Mouse (Mus musculus) CD4-positive helper T cell, adult 2 months (primary cell): ENCODE measurements around the gene Pnpla2.
"Not testable (repeated sequence)": the region's sequence is repeated elsewhere in the genome, so short reads cannot be mapped to it uniquely, and the experiment has no call there.

Experiments used
- DNase-seq: peaks from one replicate; pipeline ENCODE4 v3.0.0-alpha.2; 2012; ENCODE audit warnings: low read depth, missing footprints, low spot score

Pnpla2 gene

DNA sequence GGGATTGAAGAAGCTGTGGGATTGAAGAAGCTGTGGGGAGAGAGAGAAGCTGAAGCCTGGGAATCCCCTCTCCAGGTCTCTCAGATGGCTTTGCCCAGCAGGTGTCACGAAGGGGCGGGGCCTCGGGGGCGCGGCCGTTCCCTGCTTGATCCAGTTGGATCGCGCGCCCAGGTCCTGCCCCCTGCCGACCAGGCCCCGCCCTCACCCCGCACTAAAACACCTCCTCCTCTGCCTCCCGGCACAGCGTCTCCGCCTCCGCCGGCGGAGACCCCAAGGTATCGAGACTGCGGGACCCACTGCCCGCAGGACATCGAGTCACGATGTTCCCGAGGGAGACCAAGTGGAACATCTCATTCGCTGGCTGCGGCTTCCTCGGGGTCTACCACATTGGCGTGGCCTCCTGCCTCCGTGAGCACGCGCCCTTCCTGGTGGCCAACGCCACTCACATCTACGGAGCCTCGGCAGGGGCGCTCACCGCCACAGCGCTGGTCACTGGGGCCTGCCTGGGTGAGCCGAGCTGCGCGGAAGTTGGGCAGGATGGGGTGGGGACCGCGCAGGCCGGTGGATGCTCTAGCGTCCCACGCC lies at the start of gene Pnpla2:
TSS of gene Pnpla2 (plus strand) at position 232 of the 585 bp plus-strand sequence.
- peak; percentile 95 for DNase-seq

- DNase-seq = no peak
These were observed 49.5 kb upstream of the Pnpla2 start for GRCm38 (mm10) chr7:141405466-141405865.

DNA sequence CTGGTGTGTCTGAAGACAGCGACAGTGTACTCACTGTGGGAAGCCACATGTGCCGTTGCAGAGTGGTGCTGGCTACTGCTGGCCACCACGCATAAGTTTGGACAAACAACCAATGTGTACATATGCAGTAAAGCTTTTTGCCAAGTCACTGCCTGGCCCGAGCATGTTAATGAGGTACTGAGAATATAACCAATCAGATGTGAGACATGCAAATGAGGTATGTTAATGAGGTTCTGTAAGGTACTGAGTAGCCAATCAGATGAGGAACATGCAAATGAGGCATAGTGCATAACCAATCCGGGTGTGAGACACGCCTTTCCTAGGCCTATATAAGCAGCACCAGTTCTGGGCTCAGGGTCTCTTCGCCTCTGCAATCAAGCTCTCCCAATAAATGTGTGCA lies 47.3 kb upstream of the Pnpla2 start:
- DNase-seq = not testable (repeated sequence)

- peak; percentile 73 for DNase-seq
These were observed 46.2 kb upstream of the Pnpla2 start for GRCm38 (mm10) chr7:141408833-141409232.

GRCm38 (mm10) chr7:141410631-141411030 lies 44.4 kb upstream of the Pnpla2 start:
- DNase-seq = no peak

GRCm38 (mm10) chr7:141411667-141412066 lies 43.3 kb upstream of the Pnpla2 start:
- DNase-seq = no peak

- DNase-seq = no peak
These were observed 41.7 kb upstream of the Pnpla2 start for GRCm38 (mm10) chr7:141413331-141413730.

GRCm38 (mm10) chr7:141413809-141414584 lies 41.0 kb upstream of the Pnpla2 start, which contains the start of gene Gatd1:
Gene Gatd1 (minus strand): TSS chr7:141414136.
- peak; percentile 98 for DNase-seq

DNA sequence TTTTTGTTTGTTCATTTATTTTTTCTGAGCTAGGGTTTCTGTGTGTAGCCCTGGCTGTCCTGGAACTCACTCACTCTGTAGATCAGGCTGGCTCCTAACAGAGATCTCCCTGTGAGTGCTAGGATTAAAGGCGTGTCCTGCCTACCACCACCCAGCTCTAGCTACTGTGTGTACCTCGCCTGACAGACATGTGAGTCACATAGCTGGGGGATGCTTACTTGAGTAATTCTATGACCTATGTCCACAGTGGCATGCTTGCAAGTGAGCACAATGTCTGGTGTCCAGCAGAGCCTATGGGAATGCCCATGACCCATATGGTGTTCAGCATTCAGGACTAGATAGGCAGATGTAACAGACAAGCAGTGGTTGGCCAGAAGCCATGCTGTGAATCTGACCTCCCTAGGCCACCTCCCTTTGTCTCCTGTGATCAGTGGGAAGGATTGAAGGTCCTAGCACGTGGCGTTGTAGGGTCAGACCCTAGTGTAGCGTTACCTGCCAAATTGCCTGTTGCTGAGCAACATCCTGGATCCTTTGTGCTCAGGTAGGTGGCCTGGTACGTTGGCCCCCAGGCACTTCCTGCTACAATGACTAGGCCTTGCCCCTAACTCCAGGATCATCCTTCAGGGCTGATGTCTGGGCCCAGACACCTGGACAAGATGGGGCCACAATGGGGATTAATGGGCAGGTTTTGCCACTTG lies 38.7 kb upstream of the Pnpla2 start:
- DNase-seq = no peak

- no peak for DNase-seq
These were observed 37.0 kb upstream of the Pnpla2 start for GRCm38 (mm10) chr7:141417731-141418681.

- DNase-seq = no peak
These were observed 36.0 kb upstream of the Pnpla2 start for GRCm38 (mm10) chr7:141418970-141419369.

DNA sequence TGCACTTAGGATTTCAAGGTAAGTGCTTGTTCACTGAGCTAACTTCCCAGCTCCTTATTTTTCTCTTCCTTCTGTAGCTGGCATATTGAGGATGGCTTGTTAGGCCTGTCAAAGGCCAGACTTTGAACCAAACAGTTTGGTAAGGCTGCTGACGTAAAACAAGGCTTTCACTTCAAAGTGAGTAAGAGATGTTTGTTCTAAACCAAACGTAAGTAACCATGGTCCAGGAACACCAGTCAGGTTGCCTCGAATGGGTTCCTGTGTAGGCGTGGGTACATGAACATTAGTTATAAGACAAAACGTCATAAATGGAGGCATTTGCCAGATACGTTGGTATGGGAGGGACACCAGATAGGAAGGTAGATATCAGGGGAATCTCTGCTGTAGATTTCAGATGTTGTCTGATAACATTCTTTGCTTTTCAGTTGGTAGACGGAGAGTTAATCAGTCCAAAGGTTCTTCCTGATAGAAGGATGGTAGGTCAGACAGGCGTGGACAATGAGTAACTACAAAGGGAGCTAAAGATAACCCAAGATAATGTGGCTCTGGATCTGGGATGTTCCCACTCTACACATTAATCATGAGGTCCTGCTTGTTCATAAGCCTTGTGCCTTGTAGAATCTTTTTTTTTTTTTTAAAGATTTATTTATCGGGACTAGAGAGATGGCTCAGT lies 34.8 kb upstream of the Pnpla2 start:
- DNase-seq = no peak

GRCm38 (mm10) chr7:141423811-141424210 lies 31.2 kb upstream of the Pnpla2 start:
- DNase-seq = no peak

DNA sequence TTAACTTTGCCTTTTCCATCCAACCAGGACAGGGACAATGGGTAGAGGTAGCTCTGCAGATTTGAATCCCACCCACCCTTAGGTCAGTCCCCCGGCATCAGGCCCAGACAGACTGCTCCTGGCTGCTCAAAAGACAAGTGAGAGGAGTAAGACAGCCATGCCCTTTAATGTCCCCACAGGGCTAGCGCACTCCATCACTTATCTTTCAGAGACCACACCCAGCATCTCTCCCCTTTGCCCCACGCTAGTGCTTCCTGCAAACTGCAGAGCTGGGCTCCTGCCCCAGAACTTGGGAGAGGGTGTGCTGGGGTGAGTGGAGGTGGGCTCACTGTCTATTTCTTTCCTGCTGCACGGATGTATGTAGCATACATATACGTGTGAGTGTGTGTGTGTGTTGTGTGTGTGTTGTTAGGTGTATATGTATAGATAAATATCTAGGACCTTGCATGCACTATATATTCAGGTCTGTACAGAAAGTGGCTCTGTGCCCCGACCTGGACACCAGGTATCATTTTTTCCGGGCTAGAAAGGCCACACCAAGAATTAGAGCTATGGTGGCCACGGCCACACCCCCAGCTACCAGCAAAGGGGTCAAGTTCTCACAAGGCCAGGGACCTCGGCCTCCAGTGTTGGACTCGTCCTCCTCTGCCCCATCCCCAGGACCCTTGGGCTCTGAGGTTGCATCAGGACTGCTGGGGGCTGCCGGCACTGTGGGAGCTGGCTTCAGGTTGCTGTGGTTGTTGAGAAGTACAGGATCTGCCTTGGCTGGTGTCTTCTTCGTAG lies 27.9 kb upstream of the Pnpla2 start:
- no peak for DNase-seq

GRCm38 (mm10) chr7:141428701-141429100 lies 26.3 kb upstream of the Pnpla2 start:
- DNase-seq = no peak

- peak; percentile 39 for DNase-seq
These were observed 25.7 kb upstream of the Pnpla2 start, which contains the start of gene Cend1 for GRCm38 (mm10) chr7:141429310-141429709. Gene Cend1 (minus strand): TSS chr7:141429491.

GRCm38 (mm10) chr7:141429840-141430584 lies 25.0 kb upstream of the Pnpla2 start:
- DNase-seq = no peak

DNA sequence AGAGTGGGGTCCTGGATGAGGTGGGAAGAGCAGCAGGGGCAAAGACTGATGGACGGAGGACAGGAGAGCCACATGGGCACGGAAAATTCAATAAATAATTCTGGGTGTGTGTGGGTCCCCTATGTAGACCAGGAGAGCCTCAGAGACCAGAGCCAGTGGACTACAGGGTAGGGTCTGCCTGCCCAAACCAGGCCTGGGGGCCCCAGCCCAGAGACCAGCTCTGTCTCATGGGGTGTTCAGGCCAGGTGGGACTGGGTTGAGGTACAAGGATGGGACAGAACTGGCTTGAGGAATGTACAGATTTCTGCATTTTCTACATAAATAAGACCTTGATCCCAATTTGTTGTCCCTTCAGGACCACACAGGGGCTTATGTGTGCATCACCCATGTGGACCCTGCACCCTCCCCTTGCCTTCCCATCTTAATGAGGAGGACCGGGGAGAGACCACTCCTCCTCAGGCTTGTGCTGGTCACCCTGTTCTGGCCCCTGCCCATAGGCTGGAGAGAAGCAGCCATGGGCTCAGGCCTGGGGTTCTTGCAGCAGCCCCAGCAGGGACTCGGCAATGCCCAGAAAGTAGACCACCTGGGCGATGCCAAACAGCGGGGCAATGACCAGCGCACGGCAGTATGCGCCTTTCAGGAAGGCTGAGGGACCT lies 24.3 kb upstream of the Pnpla2 start:
- no peak for DNase-seq
